Mouse (Mus musculus): Measurements from ENCODE around the gene Hamp. TPM values are rescaled to one million over a fixed set of nuclear protein-coding genes. Genes with fewer than 3 reads are reported as not detected.

Hamp gene
- polyA plus RNA-seq, 1 experiment from 2014 or later = not detected

DNA sequence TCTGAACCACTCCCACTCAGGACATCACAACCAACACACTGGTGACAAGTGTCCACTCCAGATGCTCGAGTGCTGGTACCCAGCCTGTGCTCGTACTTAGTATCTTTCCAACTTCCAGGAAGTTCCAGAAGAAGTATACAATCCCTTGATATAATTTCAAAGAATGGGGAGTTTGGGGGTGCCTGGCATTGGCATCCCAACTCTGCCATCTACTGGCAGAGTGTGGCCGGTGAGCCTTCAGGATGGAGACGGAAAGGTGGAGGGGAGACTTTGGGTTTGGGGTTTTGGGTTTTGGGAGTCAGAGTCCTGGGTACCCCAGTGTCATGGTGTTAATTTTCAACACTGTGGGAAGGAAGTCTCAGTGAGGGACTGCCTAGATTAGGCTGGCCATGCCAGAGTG, 39.8 kb downstream of the Hamp start:
- Histone ChIP-seq H3K27me3 (peaks cover 11% of the 10 kb centered on the region), H3K4me3 (replicated peaks) (no peak overlapping the region), H3K4me1 (replicated peaks) (peaks cover 16% of the 10 kb centered on the region), H3K9ac (replicated peaks) (no peak overlapping the region), H3K36me3 (no peaks in the 10 kb centered on the region), H3K9me3 (no peaks in the 10 kb centered on the region), H3K27ac (no peak overlapping the region), H3K4me2 (no peak overlapping the region)
- WGBS = 57% methylated on average over 4 of the region's 4 CpGs
- ATAC-seq (ENCODE audit: insufficient number of reproducible peaks, insufficient read depth, low FRiP score, low TSS enrichment, low read depth) = no peak

DNA sequence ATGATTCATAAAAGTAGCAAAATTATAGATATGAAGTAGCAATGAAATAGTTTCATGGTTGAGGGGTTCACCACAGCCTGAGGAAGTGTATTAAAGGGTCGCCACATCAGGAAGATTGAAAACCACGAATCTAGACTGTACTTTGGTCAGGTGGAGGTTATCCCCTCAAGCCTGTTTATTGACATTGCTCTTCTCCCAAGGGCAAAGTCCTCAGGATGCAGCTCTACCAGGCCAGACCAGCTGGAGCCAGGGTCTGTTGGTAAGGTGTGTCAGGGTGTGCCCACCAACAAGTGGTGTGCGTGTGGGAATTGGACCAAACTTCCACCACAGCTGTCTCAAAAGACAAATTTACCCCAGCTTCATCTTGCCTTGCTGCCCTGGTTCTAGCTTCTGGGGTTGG, 48.6 kb downstream of the Hamp start:
- WGBS = 80% methylated on average over 3 of the region's 3 CpGs
- no peaks in the 10 kb centered on the region for H3K27me3 ChIP-seq
- no peaks in the 10 kb centered on the region for H3K9me3 ChIP-seq
- H3K4me2 ChIP-seq = no peak overlapping the region
- H3K9ac ChIP-seq (replicated peaks) = no peak overlapping the region
- H3K36me3 ChIP-seq = no peaks in the 10 kb centered on the region
- peaks cover 5% of the 10 kb centered on the region; the same call in 1 of the 2 replicates for H3K4me1 ChIP-seq (replicated peaks)
- no peak for ATAC-seq (ENCODE audit: insufficient number of reproducible peaks, insufficient read depth, low FRiP score, low TSS enrichment, low read depth)
- no peak overlapping the region for H3K4me3 ChIP-seq (replicated peaks)
- no peak overlapping the region for H3K27ac ChIP-seq

DNA sequence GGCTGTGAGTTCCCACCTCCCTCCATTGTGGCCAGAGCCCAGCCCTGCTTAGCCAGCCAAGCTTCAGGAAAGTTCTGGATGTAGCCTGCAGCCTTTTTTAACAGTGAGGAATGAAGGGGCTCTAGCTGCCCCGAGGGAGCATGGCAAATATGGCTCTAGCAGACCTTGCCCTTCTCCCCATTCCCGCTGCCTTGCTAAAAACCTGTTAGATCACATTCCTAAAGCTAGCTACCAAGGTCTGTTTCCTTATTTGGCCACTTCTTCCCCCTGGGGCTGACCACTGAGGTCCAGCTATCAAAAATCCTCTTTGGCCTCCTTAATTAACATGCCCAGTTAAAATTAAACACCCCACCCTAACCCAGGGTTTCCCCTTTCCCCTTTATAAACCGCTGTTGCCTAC, 51.3 kb downstream of the Hamp start:
- H3K4me2 ChIP-seq = no peak overlapping the region
- H3K9me3 ChIP-seq = no peaks in the 10 kb centered on the region
- H3K4me3 ChIP-seq (replicated peaks) = no peak overlapping the region
- 66% methylated on average over 3 of the region's 3 CpGs for WGBS
- no peak for ATAC-seq (ENCODE audit: insufficient number of reproducible peaks, insufficient read depth, low FRiP score, low TSS enrichment, low read depth)
- H3K9ac ChIP-seq (replicated peaks) = no peak overlapping the region
- no peaks in the 10 kb centered on the region for H3K36me3 ChIP-seq
- no peak overlapping the region for H3K27ac ChIP-seq
- H3K27me3 ChIP-seq = no peaks in the 10 kb centered on the region
- H3K4me1 ChIP-seq (replicated peaks) = no peaks in the 10 kb centered on the region

Other genes starting within 250 kb of the Hamp start
- not detected in 2 replicates for gene 2200002J24Rik, start 245.1 kb downstream of the Hamp start, polyA plus RNA-seq (2016; fragmentation: Nextera tagmentation; extraction: Ambion mirVana)
- gene Atp4a, start 231.8 kb downstream of the Hamp start, polyA plus RNA-seq (2016; fragmentation: Nextera tagmentation; extraction: Ambion mirVana) = 0.50 and 0.60 TPM in 2 replicates
- 158 and 162 TPM in 2 replicates for gene Tmem147, start 214.5 kb downstream of the Hamp start, polyA plus RNA-seq (2016; fragmentation: Nextera tagmentation; extraction: Ambion mirVana)
- gene Gapdhs, start 200.4 kb downstream of the Hamp start, polyA plus RNA-seq (2016; fragmentation: Nextera tagmentation; extraction: Ambion mirVana) = 0.51 and 0.71 TPM in 2 replicates
- gene Sbsn, start 192.6 kb downstream of the Hamp start, polyA plus RNA-seq (2016; fragmentation: Nextera tagmentation; extraction: Ambion mirVana) = 1.7 and 2.3 TPM in 2 replicates
- gene Dmkn, start 180.3 kb downstream of the Hamp start, polyA plus RNA-seq (2016; fragmentation: Nextera tagmentation; extraction: Ambion mirVana) = not detected in 2 replicates
- not detected in 2 replicates for gene Krtdap, start 156.1 kb downstream of the Hamp start, polyA plus RNA-seq (2016; fragmentation: Nextera tagmentation; extraction: Ambion mirVana)
- not detected in 2 replicates for gene Ffar2, start 120.3 kb downstream of the Hamp start, polyA plus RNA-seq (2016; fragmentation: Nextera tagmentation; extraction: Ambion mirVana)
- gene Ffar3, start 87.9 kb downstream of the Hamp start, polyA plus RNA-seq (2016; fragmentation: Nextera tagmentation; extraction: Ambion mirVana) = not detected in 2 replicates
- gene Ffar1, start 82.5 kb downstream of the Hamp start, polyA plus RNA-seq (2016; fragmentation: Nextera tagmentation; extraction: Ambion mirVana) = not detected in 2 replicates
- gene Cd22, start 63.7 kb downstream of the Hamp start, polyA plus RNA-seq (2016; fragmentation: Nextera tagmentation; extraction: Ambion mirVana) = 0.05 and 0.26 TPM in 2 replicates
- gene Mag, start 29.2 kb downstream of the Hamp start, polyA plus RNA-seq (2016; fragmentation: Nextera tagmentation; extraction: Ambion mirVana) = 0.29 TPM in 1 of 2 replicates, not detected in the other
- gene Hamp2, start 19.4 kb downstream of the Hamp start, polyA plus RNA-seq (2016; fragmentation: Nextera tagmentation; extraction: Ambion mirVana) = not detected in 2 replicates
- 31.9 and 37.6 TPM in 2 replicates for gene Usf2, start 12.8 kb upstream of the Hamp start, polyA plus RNA-seq (2016; fragmentation: Nextera tagmentation; extraction: Ambion mirVana)
- 32.6 and 33.2 TPM in 2 replicates for gene Lsr, start 29.4 kb upstream of the Hamp start, polyA plus RNA-seq (2016; fragmentation: Nextera tagmentation; extraction: Ambion mirVana)
- 1.00 and 1.1 TPM in 2 replicates for gene Fam187b, start 29.8 kb upstream of the Hamp start, polyA plus RNA-seq (2016; fragmentation: Nextera tagmentation; extraction: Ambion mirVana)
- gene Fxyd5, start 98.4 kb upstream of the Hamp start, polyA plus RNA-seq (2016; fragmentation: Nextera tagmentation; extraction: Ambion mirVana) = 9.9 and 10.3 TPM in 2 replicates
- 9.7 and 10.6 TPM in 2 replicates for gene Fxyd7, start 107.4 kb upstream of the Hamp start, polyA plus RNA-seq (2016; fragmentation: Nextera tagmentation; extraction: Ambion mirVana)
- gene Fxyd1, start 113.2 kb upstream of the Hamp start, polyA plus RNA-seq (2016; fragmentation: Nextera tagmentation; extraction: Ambion mirVana) = 23.6 and 28.2 TPM in 2 replicates
- gene Lgi4, start 115.3 kb upstream of the Hamp start, polyA plus RNA-seq (2016; fragmentation: Nextera tagmentation; extraction: Ambion mirVana) = 0.61 and 0.87 TPM in 2 replicates
- gene Fxyd3, start 132.7 kb upstream of the Hamp start, polyA plus RNA-seq (2016; fragmentation: Nextera tagmentation; extraction: Ambion mirVana) = 18.3 and 19.2 TPM in 2 replicates
- gene Hpn, start 171.3 kb upstream of the Hamp start, polyA plus RNA-seq (2016; fragmentation: Nextera tagmentation; extraction: Ambion mirVana) = 2.4 and 3.6 TPM in 2 replicates
- gene Scn1b, start 183.0 kb upstream of the Hamp start, polyA plus RNA-seq (2016; fragmentation: Nextera tagmentation; extraction: Ambion mirVana) = 1.4 and 2.0 TPM in 2 replicates
- 95.1 and 104 TPM in 2 replicates for gene Gramd1a, start 211.9 kb upstream of the Hamp start, polyA plus RNA-seq (2016; fragmentation: Nextera tagmentation; extraction: Ambion mirVana)